Mouse (Mus musculus) urinary bladder, postnatal 14 days (tissue): ENCODE measurements around the gene Cct6b.

Experiments
- DNase-seq: peaks from one replicate; pipeline ENCODE4 v3.0.0; 2021; ENCODE audit warnings: low spot score

Cct6b gene

GRCm38 (mm10) chr11:82763742-82764437 is at the start of gene Cct6b, which contains the start of gene Zfp830:
Gene Cct6b, minus strand, starts transcription at chr11:82764321.
Gene Zfp830, plus strand, starts transcription at chr11:82764345.
- DNase-seq: peak; percentile 94

- DNase-seq: no peak
Measured at GRCm38 (mm10) chr11:82808485-82808884, 44.4 kb upstream of the Cct6b start.

DNA sequence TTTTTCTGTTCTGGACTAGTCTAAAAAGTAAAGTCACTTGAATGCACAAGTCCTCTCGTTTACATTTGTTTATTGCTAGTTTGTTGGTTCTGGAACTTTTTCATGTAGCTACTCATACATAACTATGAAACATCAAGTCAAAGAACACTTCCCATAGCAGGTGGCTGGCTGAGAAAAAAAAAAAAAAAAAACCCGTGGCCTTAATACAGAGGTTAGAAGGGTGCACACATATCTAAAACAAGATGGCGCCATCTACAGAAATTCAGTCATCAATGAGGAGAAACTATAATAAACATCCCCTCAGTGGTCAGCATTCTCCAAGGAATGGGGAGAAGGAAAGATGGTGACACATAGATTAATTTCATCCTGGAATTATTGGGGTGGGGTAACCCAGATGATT is 43.2 kb upstream of the Cct6b start:
- no peak for DNase-seq

DNA sequence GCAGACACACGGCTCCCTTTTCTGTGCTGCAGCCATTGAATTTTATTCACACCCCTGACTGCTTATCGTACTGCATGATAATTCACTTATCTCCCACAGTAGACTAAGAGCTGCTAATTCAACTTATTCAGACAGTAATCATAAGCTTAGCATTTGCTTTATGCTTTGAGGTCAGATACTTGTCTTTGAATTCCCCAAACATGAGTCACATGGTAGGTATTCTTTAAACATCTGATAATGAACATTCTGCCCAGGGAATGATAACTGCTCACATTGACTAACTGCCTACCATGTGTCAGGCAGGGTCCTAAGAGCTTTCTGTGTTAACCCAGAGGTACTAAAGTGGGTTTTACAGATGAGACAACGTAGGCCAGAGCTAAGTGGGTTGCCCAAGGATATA is 42.5 kb upstream of the Cct6b start:
- no peak for DNase-seq

GRCm38 (mm10) chr11:82783453-82783852 is 19.3 kb upstream of the Cct6b start:
- DNase-seq: no peak

GRCm38 (mm10) chr11:82782197-82782596 is 18.1 kb upstream of the Cct6b start:
- no peak for DNase-seq

GRCm38 (mm10) chr11:82780983-82781903 is 17.1 kb upstream of the Cct6b start, which contains the start of gene Lig3:
Gene Lig3, plus strand, starts transcription at chr11:82781108.
- DNase-seq: peak; percentile 94

DNA sequence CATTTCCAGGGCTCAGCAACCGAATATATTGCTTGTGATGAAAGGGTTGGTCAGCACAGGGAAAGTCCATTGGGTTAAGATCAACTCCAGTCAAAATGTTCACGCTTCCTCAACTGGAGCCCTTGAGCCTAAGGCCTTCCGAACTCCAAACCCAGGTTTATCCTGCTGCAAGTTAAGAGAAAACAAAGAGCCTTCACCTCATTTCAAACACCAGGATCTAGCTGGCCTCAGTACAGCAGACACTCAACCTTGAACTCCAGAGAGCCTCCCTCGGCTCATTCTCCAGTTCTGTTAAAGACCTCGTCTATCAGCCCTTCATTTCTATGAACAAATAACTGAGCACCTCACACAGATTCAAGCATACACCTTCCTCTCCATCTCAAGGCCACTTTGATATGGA is 16.0 kb upstream of the Cct6b start:
- DNase-seq: no peak

DNA sequence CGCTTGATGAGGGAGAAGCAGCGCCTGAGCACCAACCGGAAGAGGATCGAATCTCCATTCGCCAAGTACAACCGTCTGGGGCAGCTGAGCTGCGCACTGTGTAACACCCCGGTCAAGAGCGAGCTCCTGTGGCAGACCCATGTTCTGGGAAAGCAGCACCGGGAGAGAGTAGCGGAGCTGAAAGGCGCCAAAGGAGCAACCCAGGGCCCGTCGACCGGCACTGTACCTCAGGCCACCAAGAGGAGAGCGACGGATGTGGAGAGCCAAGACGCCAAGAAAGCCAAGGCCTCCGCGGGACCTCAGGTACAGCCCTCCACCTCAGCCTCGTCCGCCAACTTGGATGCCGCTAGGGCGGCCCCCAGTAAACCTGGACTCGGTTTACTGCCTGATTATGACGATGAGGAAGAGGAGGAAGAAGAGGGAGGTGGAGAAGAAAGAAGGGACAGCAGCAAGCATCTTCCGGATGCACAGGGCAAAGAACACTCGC is 360 bp upstream of the Cct6b start:
- no peak for DNase-seq

DNA sequence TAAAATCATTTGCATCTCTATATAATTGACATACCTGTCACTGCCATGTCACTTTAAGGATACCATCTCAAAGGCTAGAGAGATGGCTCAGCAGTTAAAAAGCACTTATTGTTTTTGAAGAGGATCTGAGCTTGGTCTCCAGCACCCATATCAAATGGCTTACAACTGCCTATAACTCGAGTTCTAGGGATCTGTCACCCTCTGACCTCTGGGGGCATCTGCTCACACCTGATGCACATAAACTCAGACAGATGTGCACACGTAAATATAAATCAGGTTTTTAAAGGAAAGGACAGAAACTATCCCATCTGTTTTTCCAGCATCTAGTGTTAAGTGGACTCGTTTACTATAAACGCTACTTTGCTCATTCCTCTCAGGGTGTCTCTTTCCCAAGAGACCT is 860 bp downstream of the Cct6b start:
- DNase-seq: no peak

- no peak for DNase-seq
Measured at GRCm38 (mm10) chr11:82762286-82762829, 1.8 kb downstream of the Cct6b start.

- no peak for DNase-seq
Measured at GRCm38 (mm10) chr11:82755919-82756318, 8.2 kb downstream of the Cct6b start.

- DNase-seq: no peak
Measured at GRCm38 (mm10) chr11:82752349-82753115, 11.6 kb downstream of the Cct6b start.

- DNase-seq: no peak
Measured at GRCm38 (mm10) chr11:82746857-82747366, 17.2 kb downstream of the Cct6b start.

GRCm38 (mm10) chr11:82746138-82746537 is 18.0 kb downstream of the Cct6b start:
- peak; percentile 22 for DNase-seq

DNA sequence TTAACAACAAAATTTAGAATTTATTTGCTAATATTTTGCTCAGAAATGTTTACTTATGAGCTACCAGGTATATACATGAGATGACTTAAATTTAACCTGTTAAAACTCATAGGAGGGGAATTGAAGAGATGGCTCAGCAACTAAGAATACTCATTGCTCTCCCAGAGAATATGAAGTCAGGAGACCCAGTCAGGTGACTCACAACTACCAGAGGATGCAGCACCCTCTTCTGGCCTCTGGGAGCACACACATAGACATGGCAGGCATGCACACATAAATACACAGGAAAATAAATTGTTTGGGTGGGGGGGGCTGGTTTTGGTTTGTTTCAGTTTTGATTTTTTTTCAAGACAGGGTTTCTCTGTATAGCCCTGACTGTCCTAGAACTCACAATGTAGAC is 25.1 kb downstream of the Cct6b start:
- no peak for DNase-seq

DNA sequence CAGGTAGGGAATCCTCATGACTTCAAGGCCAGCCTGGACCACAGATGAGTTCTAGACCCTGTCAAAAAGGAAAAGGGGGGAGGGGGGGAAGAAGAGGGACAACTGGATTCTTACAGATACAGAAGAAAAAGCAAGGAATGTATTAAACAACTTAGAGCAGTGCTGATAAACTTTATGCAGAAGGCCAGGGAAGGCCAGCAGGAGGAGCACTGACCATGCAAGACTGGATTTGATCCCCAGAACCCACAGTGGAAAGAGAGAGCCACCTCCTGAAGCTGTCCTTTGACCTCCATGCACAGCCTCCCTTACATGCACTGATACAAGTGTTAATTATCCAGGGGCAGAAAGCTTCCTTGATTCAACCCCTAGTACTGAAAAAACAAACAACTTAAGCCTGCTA is 29.9 kb downstream of the Cct6b start:
- no peak for DNase-seq

DNA sequence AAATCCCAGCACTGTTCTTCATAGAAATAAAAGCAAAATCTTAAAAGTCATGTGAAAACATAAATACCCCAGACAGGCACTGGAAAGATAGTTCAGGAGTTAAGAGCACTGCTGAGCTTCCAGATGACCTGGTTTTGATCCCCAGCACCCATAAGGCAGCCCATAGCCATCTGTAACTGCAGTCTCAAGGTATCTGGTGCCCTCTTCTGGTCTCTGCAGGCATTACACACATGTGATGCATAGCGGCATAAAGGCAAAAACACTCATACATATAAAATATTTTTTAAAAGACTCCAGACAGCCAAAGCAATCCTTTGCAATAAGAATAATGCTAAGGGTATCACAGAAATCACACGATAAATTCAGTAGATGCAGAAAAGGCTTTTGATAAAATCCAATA is 37.3 kb downstream of the Cct6b start:
- DNase-seq: no peak

DNA sequence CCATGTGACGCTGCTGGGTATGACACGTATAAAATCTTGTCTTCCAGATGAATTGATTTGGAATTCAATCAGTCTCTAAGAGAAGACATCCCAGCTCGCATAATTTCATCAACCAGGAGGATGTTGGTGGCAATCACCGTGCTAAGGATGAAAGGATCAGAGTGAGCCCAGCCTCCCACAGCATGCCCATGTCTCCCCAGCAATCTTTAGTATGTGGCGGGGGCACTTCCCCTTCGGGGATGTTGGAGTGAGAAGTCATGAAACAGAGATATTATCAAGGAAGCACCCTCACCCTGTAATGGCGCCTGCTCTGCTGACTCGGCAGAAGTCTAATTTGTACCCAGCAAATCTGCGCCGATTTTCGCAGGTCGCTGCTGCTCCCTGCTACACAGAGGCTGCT is 44.8 kb downstream of the Cct6b start:
- DNase-seq: no peak

DNA sequence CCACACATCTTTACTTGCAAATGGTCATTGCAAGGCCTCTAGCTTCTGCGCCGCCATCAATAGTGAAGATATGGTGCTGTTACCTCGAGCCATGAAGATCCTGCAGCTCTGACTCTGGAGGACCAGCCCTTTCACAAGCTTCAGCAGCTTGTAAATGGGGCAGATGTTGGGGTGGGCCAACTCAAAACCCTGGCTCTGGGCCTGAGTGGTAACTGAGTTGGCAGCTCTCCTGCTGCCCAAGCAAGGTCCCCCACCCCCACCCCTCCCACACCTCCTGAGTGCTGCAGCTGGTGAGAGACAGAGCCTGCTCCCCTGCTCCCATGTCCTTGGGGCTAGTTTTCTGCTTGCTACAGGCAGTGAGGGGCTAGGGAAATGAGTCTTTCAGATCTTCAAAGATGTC is 51.4 kb downstream of the Cct6b start:
- no peak for DNase-seq

DNA sequence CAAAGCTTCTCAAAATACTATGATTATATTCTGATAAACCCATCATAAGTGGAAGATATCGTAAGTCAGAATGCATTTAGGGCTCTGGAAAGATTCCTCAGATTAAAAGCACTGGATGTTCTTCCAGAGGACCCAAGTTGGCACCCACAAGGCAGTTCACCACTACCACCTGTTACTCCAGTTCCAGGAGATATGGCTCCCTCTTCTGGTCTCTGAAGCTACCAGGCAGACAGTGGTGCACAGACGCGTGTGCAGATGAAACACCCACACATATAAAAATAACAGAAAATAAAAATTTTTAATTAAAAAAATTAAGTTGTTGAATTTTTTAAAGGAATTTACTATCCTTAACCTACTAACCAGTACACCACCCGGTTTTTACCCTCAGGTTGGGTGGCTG is 55.2 kb downstream of the Cct6b start:
- no peak for DNase-seq

GRCm38 (mm10) chr11:82705082-82705481 is 59.0 kb downstream of the Cct6b start:
- DNase-seq: no peak
